Mouse (Mus musculus): ENCODE measurements around the gene Dusp23.

- no peak for TF ChIP-seq CTCF (IDR thresholded peaks at IDR 0.05; ENCODE audit: insufficient read depth, low read depth, low read length)
- TF ChIP-seq POLR2A (IDR thresholded peaks at IDR 0.05; ENCODE audit: insufficient read depth, low read depth, low read length): no peak
These were observed 47.7 kb downstream of the Dusp23 start for GRCm38 (mm10) chr1:172585026-172585425.

Measured in olfactory bulb, adult 2 months (tissue).